Mouse (Mus musculus): ENCODE data around the gene Ost4. TPM values are rescaled to one million over a fixed set of nuclear protein-coding genes. Genes with fewer than 3 reads are reported as not detected.

Ost4 gene
- total and polyA plus RNA-seq, 3 experiments = 160 to 191 (median 161) TPM

DNA sequence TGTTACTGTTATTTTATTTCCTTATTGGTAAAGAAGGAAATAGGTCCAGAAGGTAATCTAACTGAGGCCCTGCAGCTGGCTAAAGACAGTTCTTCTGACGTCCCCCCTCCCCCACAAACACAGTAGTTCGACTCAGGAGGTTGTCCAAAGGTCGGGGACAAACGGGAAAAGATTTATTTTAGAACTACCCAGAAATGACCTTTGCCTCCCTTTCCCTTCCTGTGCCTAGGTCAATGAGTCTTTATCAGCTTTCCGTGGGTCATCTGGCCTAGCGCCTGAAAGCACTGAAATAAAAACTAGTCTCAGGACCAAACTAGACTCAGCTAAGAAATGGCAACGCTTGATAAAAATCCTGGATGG lies 1.7 kb upstream of the Ost4 start:
- H3K79me2 ChIP-seq (replicated peaks; ENCODE audit: control insufficient read depth, insufficient read depth, low read length) = no peaks in the 10 kb centered on the region
- intact Hi-C loops (cut with DNase I) = no loop called here
- WGBS = 16% methylated on average over 7 of the region's 7 CpGs
- TF ChIP-seq POLR2A (IDR thresholded peaks at IDR 0.05; ENCODE audit: insufficient read depth, low read depth, low read length) (0 out of 2 replicates have a peak, but pooled peaks have one; percentile 17), EP300 (IDR thresholded peaks at IDR 0.05; ENCODE audit: insufficient read depth, low read depth, low read length) (0 out of 2 replicates have a peak, but pooled peaks have one; percentile 34), CTCF (IDR thresholded peaks at IDR 0.05) (no peak)
- H3K4me3 ChIP-seq = no peak overlapping the region
- no peaks in the 10 kb centered on the region for H3K27me3 ChIP-seq (ENCODE audit: control insufficient read depth, insufficient read depth, low read length)
- no peak overlapping the region for H3K9ac ChIP-seq (ENCODE audit: low read depth, low read length)
- peak overlapping the region; percentile 96 for H3K27ac ChIP-seq
- H3K36me3 ChIP-seq (ENCODE audit: control insufficient read depth, insufficient read depth, low read length) = peaks cover 3% of the 10 kb centered on the region; the same call in 1 of the 2 replicates
- peaks cover 19% of the 10 kb centered on the region for H3K4me1 ChIP-seq (ENCODE audit: control insufficient read depth, insufficient read depth, low read length)
- DNase-seq = peak; percentile 28 to 46

- 26% methylated on average over 13 of the region's 13 CpGs for WGBS
- intact Hi-C loops (cut with DNase I) = no loop called here
- Histone ChIP-seq H3K27ac (peak overlapping the region; percentile 96), H3K27me3 (ENCODE audit: control insufficient read depth, insufficient read depth, low read length) (no peaks in the 10 kb centered on the region), H3K9ac (ENCODE audit: low read depth, low read length) (peak overlapping the region; percentile 85; the same call in 1 of the 2 replicates), H3K79me2 (replicated peaks; ENCODE audit: control insufficient read depth, insufficient read depth, low read length) (no peaks in the 10 kb centered on the region), H3K4me1 (ENCODE audit: control insufficient read depth, insufficient read depth, low read length) (peaks cover 17% of the 10 kb centered on the region), H3K36me3 (ENCODE audit: control insufficient read depth, insufficient read depth, low read length) (peaks cover 3% of the 10 kb centered on the region; the same call in 1 of the 2 replicates), H3K4me3 (no peak overlapping the region; the same call in 1 of the 2 replicates)
- peak; percentile 73 to 80 for DNase-seq
- TF ChIP-seq POLR2A (IDR thresholded peaks at IDR 0.05; ENCODE audit: insufficient read depth, low read depth, low read length) = no peak
- TF ChIP-seq EP300 (IDR thresholded peaks at IDR 0.05; ENCODE audit: insufficient read depth, low read depth, low read length) = no peak
- no peak for TF ChIP-seq CTCF (IDR thresholded peaks at IDR 0.05)
Observed at GRCm38 (mm10) chr5:30908426-30909299, 1.1 kb upstream of the Ost4 start.

DNA sequence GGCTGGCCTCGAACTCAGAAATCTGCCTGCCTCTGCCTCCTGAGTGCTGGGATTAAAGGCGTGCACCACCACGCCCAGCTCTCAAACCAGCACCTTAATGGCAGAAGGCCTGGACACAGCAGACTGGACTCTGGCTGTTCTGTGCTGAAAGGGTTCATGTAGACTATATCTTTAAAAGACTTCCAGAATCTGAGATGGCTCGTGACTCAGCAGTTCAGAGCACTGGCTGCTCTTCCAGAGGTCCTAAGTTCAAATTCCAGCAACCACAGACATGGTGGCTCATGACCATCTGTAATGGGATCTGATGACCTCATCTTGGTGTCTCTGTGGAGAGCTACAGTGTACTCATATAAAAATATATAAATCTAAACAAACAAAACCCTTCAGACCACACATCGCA lies 5.7 kb downstream of the Ost4 start:
- Histone ChIP-seq H3K4me3 (no peak overlapping the region), H3K4me1 (ENCODE audit: control insufficient read depth, insufficient read depth, low read length) (peaks cover 2% of the 10 kb centered on the region), H3K27me3 (ENCODE audit: control insufficient read depth, insufficient read depth, low read length) (no peaks in the 10 kb centered on the region), H3K36me3 (ENCODE audit: control insufficient read depth, insufficient read depth, low read length) (peaks cover 3% of the 10 kb centered on the region; the same call in 1 of the 2 replicates), H3K27ac (no peak overlapping the region), H3K79me2 (replicated peaks; ENCODE audit: control insufficient read depth, insufficient read depth, low read length) (no peaks in the 10 kb centered on the region), H3K9ac (ENCODE audit: low read depth, low read length) (no peak overlapping the region)
- no peak for TF ChIP-seq POLR2A (IDR thresholded peaks at IDR 0.05; ENCODE audit: insufficient read depth, low read depth, low read length)
- no peak for TF ChIP-seq CTCF (IDR thresholded peaks at IDR 0.05)
- TF ChIP-seq EP300 (IDR thresholded peaks at IDR 0.05; ENCODE audit: insufficient read depth, low read depth, low read length) = no peak
- no peak for DNase-seq
- 88% methylated on average over 5 of the region's 5 CpGs for WGBS
- intact Hi-C loops (cut with DNase I) = no loop called here

DNA sequence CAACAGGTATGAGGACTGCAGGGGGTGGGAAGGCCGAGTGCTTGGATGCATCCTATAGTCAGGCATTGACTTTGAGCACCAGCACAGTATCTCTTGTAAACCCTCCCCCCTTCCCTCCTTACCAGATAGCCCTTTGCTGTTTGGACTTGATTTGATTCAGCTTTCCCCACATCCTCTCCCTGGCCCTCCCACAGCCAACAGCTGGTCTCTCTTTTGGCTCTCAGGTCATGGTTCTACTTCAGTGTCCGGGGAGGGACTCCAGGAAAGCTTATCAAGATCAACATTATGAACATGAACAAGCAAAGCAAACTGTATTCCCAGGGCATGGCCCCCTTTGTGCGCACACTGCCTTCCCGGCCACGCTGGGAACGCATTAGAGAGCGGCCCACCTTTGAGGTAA lies 17.2 kb downstream of the Ost4 start:
- DNase-seq = no peak
- no peak overlapping the region for H3K9ac ChIP-seq (ENCODE audit: low read depth, low read length)
- no peaks in the 10 kb centered on the region for H3K36me3 ChIP-seq (ENCODE audit: control insufficient read depth, insufficient read depth, low read length)
- intact Hi-C loops (cut with DNase I) = loop anchor here (2.0 kb wide), 1 partner anchor 14 kb away; no protein-coding TSS in a partner anchor
- WGBS = 73% methylated on average over 7 of the region's 7 CpGs
- no peaks in the 10 kb centered on the region for H3K79me2 ChIP-seq (replicated peaks; ENCODE audit: control insufficient read depth, insufficient read depth, low read length)
- TF ChIP-seq EP300 (IDR thresholded peaks at IDR 0.05; ENCODE audit: insufficient read depth, low read depth, low read length) = no peak
- 0 out of 2 replicates have a peak, but pooled peaks have one; percentile 26 for TF ChIP-seq POLR2A (IDR thresholded peaks at IDR 0.05; ENCODE audit: insufficient read depth, low read depth, low read length)
- TF ChIP-seq CTCF (IDR thresholded peaks at IDR 0.05) = no peak
- H3K27ac ChIP-seq = no peak overlapping the region
- no peaks in the 10 kb centered on the region for H3K4me1 ChIP-seq (ENCODE audit: control insufficient read depth, insufficient read depth, low read length)
- H3K27me3 ChIP-seq (ENCODE audit: control insufficient read depth, insufficient read depth, low read length) = no peaks in the 10 kb centered on the region
- H3K4me3 ChIP-seq = no peak overlapping the region

GRCm38 (mm10) chr5:30889088-30889754 lies 18.4 kb downstream of the Ost4 start:
- no peaks in the 10 kb centered on the region for H3K79me2 ChIP-seq (replicated peaks; ENCODE audit: control insufficient read depth, insufficient read depth, low read length)
- TF ChIP-seq POLR2A (IDR thresholded peaks at IDR 0.05; ENCODE audit: insufficient read depth, low read depth, low read length) (no peak), EP300 (IDR thresholded peaks at IDR 0.05; ENCODE audit: insufficient read depth, low read depth, low read length) (no peak), CTCF (IDR thresholded peaks at IDR 0.05) (no peak)
- peak overlapping the region; percentile 84 for H3K4me3 ChIP-seq
- no peaks in the 10 kb centered on the region for H3K36me3 ChIP-seq (ENCODE audit: control insufficient read depth, insufficient read depth, low read length)
- DNase-seq = no peak
- H3K9ac ChIP-seq (ENCODE audit: low read depth, low read length) = peak overlapping the region; percentile 61
- intact Hi-C loops (cut with DNase I) = no loop called here
- 2% methylated on average over 37 of the region's 42 CpGs for WGBS
- peak overlapping the region; percentile 86 for H3K27ac ChIP-seq
- H3K27me3 ChIP-seq (ENCODE audit: control insufficient read depth, insufficient read depth, low read length) = no peaks in the 10 kb centered on the region
- H3K4me1 ChIP-seq (ENCODE audit: control insufficient read depth, insufficient read depth, low read length) = no peaks in the 10 kb centered on the region

Data from heart, adult 2 months (tissue).